Mouse (Mus musculus): ENCODE measurements around the gene Crlf2. TPM values are rescaled to one million over a fixed set of nuclear protein-coding genes. Genes with fewer than 3 reads are reported as not detected.

Gene Crlf2
- polyA plus RNA-seq (2015; fragmentation: Nextera tagmentation; extraction: Ambion mirVana): 8.9 and 10.2 TPM in 2 replicates

DNA sequence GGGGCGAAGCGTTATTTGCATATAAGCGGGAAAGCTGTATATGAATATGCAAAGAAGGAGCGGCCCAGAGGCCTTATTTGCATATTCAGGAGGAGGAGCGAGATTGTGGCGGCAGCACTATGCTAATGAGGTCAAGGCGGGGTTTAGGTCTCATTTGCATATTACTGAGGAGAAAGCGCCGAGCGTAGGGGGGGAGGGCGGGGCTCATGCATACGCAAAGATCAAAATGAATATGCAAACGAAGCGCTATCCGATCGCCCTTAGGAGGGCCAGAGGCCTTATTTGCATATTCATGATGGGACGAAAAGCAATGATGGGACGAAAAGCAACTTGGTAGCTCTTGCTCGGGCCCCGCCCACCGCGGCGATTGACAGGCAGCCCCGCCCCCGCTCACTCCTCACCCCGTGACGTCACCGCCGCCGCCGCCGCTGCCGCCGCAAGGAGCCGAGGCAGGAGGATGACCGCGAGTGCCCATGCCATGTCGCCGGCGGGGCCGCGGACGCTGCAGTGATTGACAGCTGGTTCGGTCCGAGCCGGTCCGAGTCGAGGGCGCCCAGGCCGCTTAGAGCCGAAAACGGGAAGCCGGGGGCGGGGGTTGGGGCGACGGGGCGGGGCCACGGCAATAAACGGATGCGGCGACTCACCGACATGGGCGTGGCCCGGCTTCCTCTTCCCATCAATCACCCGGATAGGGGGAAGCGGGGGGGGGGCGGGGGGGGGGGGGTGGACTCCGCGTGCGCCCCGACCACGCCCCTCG lies at the start of gene Crlf2:
Crlf2 (minus strand) TSS at position 590 of the 757 bp plus-strand sequence.
- Histone ChIP-seq H3K4me1 (ENCODE audit: insufficient read depth) (no peaks in the 10 kb centered on the region; the same call in 1 of the 2 replicates), H3K36me3 (replicated peaks; ENCODE audit: insufficient read depth, low read length) (peaks cover 4% of the 10 kb centered on the region; the same call in 1 of the 2 replicates), H3K27me3 (ENCODE audit: insufficient read depth, low read length) (no peaks in the 10 kb centered on the region), H3K9ac (replicated peaks) (peak within 1 kb of the TSS; percentile 73), H3K9me3 (ENCODE audit: low read length) (peaks cover 26% of the 10 kb centered on the region), H3K4me3 (ENCODE audit: low read depth, low read length) (peak within 1 kb of the TSS; percentile 70), H3K4me2 (ENCODE audit: low read depth, low read length) (peak within 1 kb of the TSS; percentile 81), H3K27ac (ENCODE audit: low read depth) (peak within 1 kb of the TSS; percentile 97)
- TF ChIP-seq CTCF (IDR thresholded peaks at IDR 0.05; ENCODE audit: low read depth) (no peak), EP300 (IDR thresholded peaks at IDR 0.05; ENCODE audit: low read depth) (no peak)
- WGBS (ENCODE audit: insufficient replicate concordance): 1% methylated on average over 53 of the region's 73 CpGs
- ATAC-seq (peak; percentile 57), DNase-seq (peak; percentile 92)

DNA sequence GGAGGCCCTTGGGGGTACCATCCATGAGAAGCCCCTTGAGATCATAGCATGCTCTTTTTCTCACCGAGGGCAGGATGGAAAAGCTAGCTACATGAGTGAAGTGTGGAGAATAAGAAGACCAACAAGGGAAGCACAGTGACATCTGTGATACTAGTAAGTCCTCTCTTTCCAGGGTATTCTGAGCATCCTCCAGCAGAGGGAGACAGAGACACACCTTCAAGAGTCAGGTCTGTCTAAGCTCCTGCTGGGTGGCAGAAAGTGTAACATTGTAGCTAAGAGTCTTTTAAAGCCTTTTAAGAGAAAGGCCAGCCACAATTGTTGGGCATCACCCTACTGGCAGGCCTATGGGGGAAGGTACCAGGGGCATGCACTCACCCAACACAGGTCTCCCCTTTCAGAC lies 43.8 kb upstream of the Crlf2 start:
- Histone ChIP-seq H3K36me3 (replicated peaks; ENCODE audit: insufficient read depth, low read length) (no peaks in the 10 kb centered on the region), H3K27me3 (ENCODE audit: insufficient read depth, low read length) (no peaks in the 10 kb centered on the region), H3K4me1 (ENCODE audit: insufficient read depth) (no peaks in the 10 kb centered on the region), H3K27ac (ENCODE audit: low read depth) (no peak overlapping the region), H3K4me3 (ENCODE audit: low read depth, low read length) (no peak overlapping the region), H3K9ac (replicated peaks) (no peak overlapping the region), H3K9me3 (ENCODE audit: low read length) (no peaks in the 10 kb centered on the region), H3K4me2 (ENCODE audit: low read depth, low read length) (no peak overlapping the region)
- DNase-seq: peak; percentile 39
- ATAC-seq: peak; percentile 41; the same call in 1 of the 2 replicates
- WGBS (ENCODE audit: insufficient replicate concordance): 33% methylated on average over 1 of the region's 1 CpGs
- TF ChIP-seq EP300 (IDR thresholded peaks at IDR 0.05; ENCODE audit: low read depth): no peak
- TF ChIP-seq CTCF (IDR thresholded peaks at IDR 0.05; ENCODE audit: low read depth): peak; percentile 75

GRCm38 (mm10) chr5:109601080-109601479 lies 42.3 kb upstream of the Crlf2 start:
- TF ChIP-seq EP300 (IDR thresholded peaks at IDR 0.05; ENCODE audit: low read depth) (no peak), CTCF (IDR thresholded peaks at IDR 0.05; ENCODE audit: low read depth) (peak; percentile 67)
- 0 out of 2 replicates have a peak, but pooled peaks have one; percentile 23 for ATAC-seq
- Histone ChIP-seq H3K4me2 (ENCODE audit: low read depth, low read length) (no peak overlapping the region), H3K27ac (ENCODE audit: low read depth) (no peak overlapping the region), H3K4me1 (ENCODE audit: insufficient read depth) (no peaks in the 10 kb centered on the region), H3K9ac (replicated peaks) (no peak overlapping the region), H3K36me3 (replicated peaks; ENCODE audit: insufficient read depth, low read length) (no peaks in the 10 kb centered on the region), H3K4me3 (ENCODE audit: low read depth, low read length) (no peak overlapping the region), H3K9me3 (ENCODE audit: low read length) (no peaks in the 10 kb centered on the region), H3K27me3 (ENCODE audit: insufficient read depth, low read length) (no peaks in the 10 kb centered on the region)
- DNase-seq: peak; percentile 60
- 15% methylated on average over 3 of the region's 3 CpGs for WGBS (ENCODE audit: insufficient replicate concordance)

DNA sequence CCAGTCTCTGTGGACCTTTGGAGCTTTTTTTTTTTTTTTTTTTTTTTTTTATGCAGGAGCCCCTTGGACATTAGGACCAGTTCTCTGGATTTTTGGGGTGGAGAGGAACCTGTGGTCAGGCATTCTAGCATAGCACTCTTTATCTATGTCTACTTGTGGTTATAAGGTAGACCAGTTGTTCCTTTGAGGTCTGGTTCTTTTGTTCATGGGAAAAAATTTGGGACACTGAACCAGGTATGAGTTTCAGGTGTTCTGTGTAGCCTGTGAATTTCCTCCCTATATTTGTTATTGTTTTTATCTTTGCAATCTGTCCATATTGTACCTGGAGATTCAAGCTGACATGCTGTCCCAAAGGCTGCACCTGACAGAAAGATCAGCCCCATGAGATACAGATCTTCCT lies 40.1 kb upstream of the Crlf2 start:
- Histone ChIP-seq H3K36me3 (replicated peaks; ENCODE audit: insufficient read depth, low read length) (no peaks in the 10 kb centered on the region), H3K9ac (replicated peaks) (no peak overlapping the region), H3K9me3 (ENCODE audit: low read length) (no peaks in the 10 kb centered on the region), H3K27me3 (ENCODE audit: insufficient read depth, low read length) (no peaks in the 10 kb centered on the region), H3K27ac (ENCODE audit: low read depth) (no peak overlapping the region), H3K4me2 (ENCODE audit: low read depth, low read length) (no peak overlapping the region), H3K4me3 (ENCODE audit: low read depth, low read length) (no peak overlapping the region), H3K4me1 (ENCODE audit: insufficient read depth) (no peaks in the 10 kb centered on the region)
- ATAC-seq (no peak), DNase-seq (no peak)
- TF ChIP-seq CTCF (IDR thresholded peaks at IDR 0.05; ENCODE audit: low read depth) (no peak), EP300 (IDR thresholded peaks at IDR 0.05; ENCODE audit: low read depth) (no peak)

GRCm38 (mm10) chr5:109596647-109597046 lies 37.9 kb upstream of the Crlf2 start:
- TF ChIP-seq CTCF (IDR thresholded peaks at IDR 0.05; ENCODE audit: low read depth) (peak; percentile 84), EP300 (IDR thresholded peaks at IDR 0.05; ENCODE audit: low read depth) (no peak)
- Histone ChIP-seq H3K9me3 (ENCODE audit: low read length) (no peaks in the 10 kb centered on the region), H3K4me3 (ENCODE audit: low read depth, low read length) (no peak overlapping the region), H3K27me3 (ENCODE audit: insufficient read depth, low read length) (no peaks in the 10 kb centered on the region), H3K9ac (replicated peaks) (no peak overlapping the region), H3K4me1 (ENCODE audit: insufficient read depth) (no peaks in the 10 kb centered on the region), H3K27ac (ENCODE audit: low read depth) (no peak overlapping the region), H3K4me2 (ENCODE audit: low read depth, low read length) (no peak overlapping the region), H3K36me3 (replicated peaks; ENCODE audit: insufficient read depth, low read length) (no peaks in the 10 kb centered on the region)
- WGBS (ENCODE audit: insufficient replicate concordance): 21% methylated on average over 5 of the region's 5 CpGs
- ATAC-seq (no peak), DNase-seq (peak; percentile 42)

DNA sequence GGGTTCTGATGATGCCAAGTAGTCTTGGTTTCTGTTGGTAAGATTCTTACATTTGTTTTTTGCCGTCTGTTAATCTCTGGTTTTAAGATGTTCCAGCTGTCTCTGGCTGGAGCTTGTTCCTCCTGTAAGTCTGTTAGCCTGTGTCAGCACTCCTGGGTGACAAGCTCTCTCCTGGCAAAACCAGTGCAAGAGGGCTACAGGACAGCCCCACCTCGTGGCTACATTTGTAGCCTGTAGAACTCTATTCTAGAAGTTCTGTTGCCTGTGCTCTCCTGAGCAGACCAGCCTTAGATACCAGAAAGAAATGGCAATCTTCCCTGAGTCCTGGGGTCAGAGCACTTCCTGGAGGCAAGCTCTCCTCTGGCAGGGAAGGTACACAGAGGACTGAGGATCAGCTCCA lies 4.0 kb upstream of the Crlf2 start:
- no peaks in the 10 kb centered on the region for H3K36me3 ChIP-seq (replicated peaks; ENCODE audit: insufficient read depth, low read length)
- TF ChIP-seq CTCF (IDR thresholded peaks at IDR 0.05; ENCODE audit: low read depth): no peak
- no peak for TF ChIP-seq EP300 (IDR thresholded peaks at IDR 0.05; ENCODE audit: low read depth)
- H3K4me3 ChIP-seq (ENCODE audit: low read depth, low read length): no peak overlapping the region
- no peaks in the 10 kb centered on the region for H3K27me3 ChIP-seq (ENCODE audit: insufficient read depth, low read length)
- H3K9ac ChIP-seq (replicated peaks): no peak overlapping the region
- no peak overlapping the region for H3K4me2 ChIP-seq (ENCODE audit: low read depth, low read length)
- no peaks in the 10 kb centered on the region for H3K9me3 ChIP-seq (ENCODE audit: low read length)
- DNase-seq: no peak
- no peaks in the 10 kb centered on the region; the same call in 1 of the 2 replicates for H3K4me1 ChIP-seq (ENCODE audit: insufficient read depth)
- no peak for ATAC-seq
- 59% methylated on average over 2 of the region's 2 CpGs for WGBS (ENCODE audit: insufficient replicate concordance)
- H3K27ac ChIP-seq (ENCODE audit: low read depth): no peak overlapping the region

Data from liver, postnatal 0 days (tissue).